Mouse (Mus musculus) T-cell, adult 66 days (primary cell): ENCODE measurements around the gene Il27. TPM values are rescaled to one million over a fixed set of nuclear protein-coding genes. Genes with fewer than 3 reads are reported as not detected.

Experiments used
- total RNA-seq, 2 experiments: library from RNA; stranded (reverse); gene quantifications; 3 replicates in 1 of 2; 4 replicates in 1 of 2; pipeline ENCODE4 v1.2.4; 2023

Gene Il27
- total RNA-seq: not detected

GRCm38 (mm10) chr7:126594862-126595561 lies at the start of gene Il27:
Gene Il27, minus strand, starts transcription at chr7:126594941.

GRCm38 (mm10) chr7:126630824-126631518 lies 36.2 kb upstream of the Il27 start, which contains the start of gene Nupr1:
Gene Nupr1, minus strand, starts transcription at chr7:126630861.

GRCm38 (mm10) chr7:126585717-126586116 lies 9.0 kb downstream of the Il27 start, which contains the start of gene Cln3:
Gene Cln3, minus strand, starts transcription at chr7:126585817.

GRCm38 (mm10) chr7:126584506-126584977 lies 10.2 kb downstream of the Il27 start, which contains the start of gene Apobr:
Gene Apobr, plus strand, starts transcription at chr7:126584942.

GRCm38 (mm10) chr7:126566094-126566765 lies 28.5 kb downstream of the Il27 start, which contains the start of gene Eif3c:
Gene Eif3c, minus strand, starts transcription at chr7:126566411.

Other genes starting within 250 kb of the Il27 start
- 100 to 1,000 TPM; 682 to 692 TPM for gene Lat, start 225.4 kb downstream of the Il27 start, total RNA-seq
- gene Spns1, start 217.5 kb downstream of the Il27 start, total RNA-seq: 10 to 100 TPM; 80.6 to 97.7 TPM
- 10 to 100 TPM; 24.8 to 26.6 TPM for gene Nfatc2ip, start 198.2 kb downstream of the Il27 start, total RNA-seq
- gene Cd19, start 180.1 kb downstream of the Il27 start, total RNA-seq: 1 to 10 TPM; 1.0 to 5.2 TPM
- gene Rabep2, start 166.2 kb downstream of the Il27 start, total RNA-seq: 10 to 100 TPM; 44.7 to 45.1 TPM
- under 1 TPM; 0.55 to 0.89 TPM for gene Atp2a1, start 131.8 kb downstream of the Il27 start, total RNA-seq
- gene Sh2b1, start 119.5 kb downstream of the Il27 start, total RNA-seq: 10 to 100 TPM; 87.3 to 90.5 TPM
- gene Tufm, start 107.6 kb downstream of the Il27 start, total RNA-seq: 10 to 100 TPM; 50.0 to 55.9 TPM
- 100 to 1,000 TPM; 217 to 227 TPM for gene Atxn2l, start 91.5 kb downstream of the Il27 start, total RNA-seq
- gene Eif3c, start 28.5 kb downstream of the Il27 start, total RNA-seq: 100 to 1,000 TPM; 138 to 142 TPM
- gene Apobr, start 10.0 kb downstream of the Il27 start, total RNA-seq: 1 to 10 TPM; 8.0 to 8.8 TPM
- 100 to 1,000 TPM; 129 to 140 TPM for gene Cln3, start 9.1 kb downstream of the Il27 start, total RNA-seq
- gene Nupr1, start 35.9 kb upstream of the Il27 start, total RNA-seq: not detected
- gene Sgf29, start 54.4 kb upstream of the Il27 start, total RNA-seq: 10 to 100 TPM; 71.8 to 85.5 TPM
- gene Sult1a1, start 81.5 kb upstream of the Il27 start, total RNA-seq: 1 to 10 TPM in 1 of 2 experiments, not detected in 1; 1.3 TPM
- 100 to 1,000 TPM; 171 to 175 TPM for gene Bola2, start 100.5 kb upstream of the Il27 start, total RNA-seq
- 10 to 100 TPM; 15.6 to 17.2 TPM for gene Slx1b, start 100.8 kb upstream of the Il27 start, total RNA-seq
- gene Coro1a, start 112.8 kb upstream of the Il27 start, total RNA-seq: 1,000 to 10,000 TPM; 1,416 to 1,422 TPM
- gene Mapk3, start 164.7 kb upstream of the Il27 start, total RNA-seq: 10 to 100 TPM; 37.3 to 45.5 TPM
- gene Gdpd3, start 171.4 kb upstream of the Il27 start, total RNA-seq: 1 to 10 TPM; 3.6 to 4.4 TPM
- gene Ypel3, start 182.0 kb upstream of the Il27 start, total RNA-seq: 100 to 1,000 TPM; 240 to 256 TPM
- gene Tbx6, start 186.5 kb upstream of the Il27 start, total RNA-seq: 10 to 100 TPM; 11.6 to 13.5 TPM
- gene Ppp4c, start 197.6 kb upstream of the Il27 start, total RNA-seq: 100 to 1,000 TPM; 229 to 235 TPM
- not detected for gene Fam57b, start 202.7 kb upstream of the Il27 start, total RNA-seq
- not detected for gene 4930451I11Rik, start 236.7 kb upstream of the Il27 start, total RNA-seq